Comparison of ENCODE assay signal across 8 mouse cellular contexts in genomic region chr5:110978461-110978860, GRCm38 (mm10).
DNase-seq lines count a peak whose midpoint lies in the region; ATAC-seq and TF ChIP-seq lines count a peak whose summit lies in the region.

No protein-coding gene starts in this region.

- peak overlapping the region; percentile 81 for H3K9ac ChIP-seq in forebrain, postnatal 0 days
- no peak overlapping the region for H3K9ac ChIP-seq in liver, embryonic 15.5 days
- H3K9ac ChIP-seq in stomach, embryonic 15.5 days = peak overlapping the region; percentile 70; the same call in 1 of the 2 replicates

- no peaks in the 10 kb centered on the region for H3K36me3 ChIP-seq in forebrain, postnatal 0 days (ENCODE audit: insufficient read depth)
- no peaks in the 10 kb centered on the region for H3K36me3 ChIP-seq in liver, embryonic 15.5 days (replicated peaks)
- no peaks in the 10 kb centered on the region for H3K36me3 ChIP-seq in stomach, embryonic 15.5 days

- 1% methylated on average over 9 of the region's 9 CpGs for WGBS in cerebellum, adult 2 months
- WGBS in forebrain, postnatal 0 days = under 1% methylated on average over 9 of the region's 9 CpGs
- 2% methylated on average over 9 of the region's 9 CpGs for WGBS in liver, embryonic 15.5 days (ENCODE audit: insufficient replicate concordance)
- WGBS in stomach, embryonic 15.5 days = 1% methylated on average over 9 of the region's 9 CpGs

- DNase-seq in CD8-positive naive resting alpha-beta T cell, adult 2 months (ENCODE audit: low read depth in 2 of 2, low spot score in 2 of 2) = peak; percentile 57 to 76
- DNase-seq in cerebellum, adult 2 months = peak; percentile 68 to 79
- peak; percentile 91 for DNase-seq in forebrain, postnatal 0 days
- DNase-seq in heart, postnatal 14 days = peak; percentile 76 to 79
- DNase-seq in kidney, postnatal 36 days = peak; percentile 76 to 81
- DNase-seq in neural tube, embryonic 10.5 days (ENCODE audit: extremely low spot score, low spot score) = peak; percentile 65

- TF ChIP-seq POLR2A in cerebellum, adult 2 months (IDR thresholded peaks at IDR 0.05; ENCODE audit: borderline replicate concordance, insufficient read depth, low read length) = peak; percentile 86; the same call in 1 of the 2 replicates

- no peak overlapping the region for H3K27ac ChIP-seq in cerebellum, adult 2 months (ENCODE audit: insufficient read depth, low read length)
- peak overlapping the region; percentile 93 for H3K27ac ChIP-seq in forebrain, postnatal 0 days (ENCODE audit: low read depth, low read length)
- no peak overlapping the region; the same call in 1 of the 2 replicates for H3K27ac ChIP-seq in liver, embryonic 15.5 days (replicated peaks)
- peak overlapping the region; percentile 91 for H3K27ac ChIP-seq in stomach, embryonic 15.5 days

- TF ChIP-seq CTCF in cerebellum, adult 2 months (IDR thresholded peaks at IDR 0.05; ENCODE audit: borderline replicate concordance, insufficient read depth, low read depth, low read length) = peak; percentile 30; the same call in 1 of the 2 replicates
- TF ChIP-seq CTCF in forebrain, postnatal 0 days (IDR thresholded peaks at IDR 0.05; ENCODE audit: low read depth) = peak; percentile 69

- no peaks in the 10 kb centered on the region for H3K9me3 ChIP-seq in forebrain, postnatal 0 days (ENCODE audit: low read length)
- H3K9me3 ChIP-seq in liver, embryonic 15.5 days (replicated peaks) = no peaks in the 10 kb centered on the region
- H3K9me3 ChIP-seq in stomach, embryonic 15.5 days = no peaks in the 10 kb centered on the region

- intact Hi-C loops in heart, postnatal 14 days (cut with DNase I) = loop anchor here (5.0 kb wide), 2 partner anchors 79 to 136 kb away; no protein-coding TSS in a partner anchor

- H3K4me2 ChIP-seq in forebrain, postnatal 0 days (ENCODE audit: low read depth) = peak overlapping the region; percentile 78
- H3K4me2 ChIP-seq in liver, embryonic 15.5 days = peak overlapping the region; percentile 73
- H3K4me2 ChIP-seq in stomach, embryonic 15.5 days = peak overlapping the region; percentile 78

- peak; percentile 91 for ATAC-seq in forebrain, postnatal 0 days
- ATAC-seq in liver, embryonic 15.5 days (ENCODE audit: insufficient read depth) = peak; percentile 49; the same call in 1 of the 2 replicates
- peak; percentile 88 for ATAC-seq in stomach, embryonic 15.5 days (ENCODE audit: insufficient read depth, low FRiP score, low read depth)

- peak overlapping the region; percentile 85 for H3K4me3 ChIP-seq in cerebellum, adult 2 months (replicated peaks; ENCODE audit: insufficient read depth, low read depth, low read length)
- H3K4me3 ChIP-seq in forebrain, postnatal 0 days (ENCODE audit: low read depth, low read length) = peak overlapping the region; percentile 68
- peak overlapping the region; percentile 57 for H3K4me3 ChIP-seq in liver, embryonic 15.5 days (replicated peaks)
- peak overlapping the region; percentile 68 for H3K4me3 ChIP-seq in stomach, embryonic 15.5 days (replicated peaks)

- H3K4me1 ChIP-seq in cerebellum, adult 2 months (ENCODE audit: control insufficient read depth, insufficient read depth, low read length) = peaks cover 5% of the 10 kb centered on the region
- H3K4me1 ChIP-seq in forebrain, postnatal 0 days (ENCODE audit: insufficient read depth) = 0 out of 2 replicates have a peak, but pooled peaks cover 2% of the 10 kb centered on the region
- H3K4me1 ChIP-seq in liver, embryonic 15.5 days (replicated peaks) = no peaks in the 10 kb centered on the region
- H3K4me1 ChIP-seq in stomach, embryonic 15.5 days = no peaks in the 10 kb centered on the region

- no peaks in the 10 kb centered on the region for H3K27me3 ChIP-seq in cerebellum, adult 2 months (ENCODE audit: control insufficient read depth, insufficient read depth, low read length)
- H3K27me3 ChIP-seq in forebrain, postnatal 0 days (ENCODE audit: insufficient read depth, low read length) = no peaks in the 10 kb centered on the region
- H3K27me3 ChIP-seq in liver, embryonic 15.5 days = peaks cover 55% of the 10 kb centered on the region
- no peaks in the 10 kb centered on the region for H3K27me3 ChIP-seq in stomach, embryonic 15.5 days (replicated peaks)

Comparison
In these comparisons a context has a peak if more than half of its experiments do, and no peak if none do; other contexts are left out.
1. H3K27ac ChIP-seq: peak in forebrain, postnatal 0 days (single experiment) and stomach, embryonic 15.5 days (single experiment); none in cerebellum, adult 2 months (single experiment) and liver, embryonic 15.5 days (single experiment).
2. Peak in every context shown above with its lines, with median percentiles within 50 percentile points of each other: DNase-seq, H3K4me3 ChIP-seq, ATAC-seq and H3K4me2 ChIP-seq.